Mouse (Mus musculus) midbrain, embryonic 14.5 days (tissue): ENCODE results near the gene Neil1. TPM values are rescaled to one million over a fixed set of nuclear protein-coding genes. Genes with fewer than 3 reads are reported as not detected.

Source experiments
- ATAC-seq: fragments of 200-750 bp; cut with Nextera tagmentation; 2 replicates; pipeline ENCODE4 v1.8.0; 2017; ENCODE audit warnings: moderate number of reproducible peaks, moderate library complexity; ENCODE audit not compliant: low FRiP score, low TSS enrichment
- DNase-seq: peaks from one replicate; pipeline ENCODE4 v3.0.0-alpha.2; 2015
- H3K27ac ChIP-seq: fragments of 300-500 bp; sonication (generic); replicated peaks from 2 replicates; pipeline ENCODE4 v1.5.1; 2014; ENCODE audit warnings: mild to moderate bottlenecking, low read depth, low read length, moderate library complexity
- H3K27me3 ChIP-seq: fragments of 300-500 bp; sonication (generic); 2 replicates; pipeline ENCODE4 v1.6.1; 2014; ENCODE audit warnings: low read length, control low read depth, mixed read lengths; ENCODE audit not compliant: control insufficient read depth, insufficient read depth
- H3K36me3 ChIP-seq: fragments of 300-500 bp; sonication (generic); 2 replicates; pipeline ENCODE4 v1.6.1; 2014; ENCODE audit warnings: low read length, control low read depth; ENCODE audit not compliant: control insufficient read depth, insufficient read depth
- H3K4me1 ChIP-seq: fragments of 300-500 bp; sonication (generic); 2 replicates; pipeline ENCODE4 v1.6.1; 2014; ENCODE audit warnings: mild to moderate bottlenecking, antibody characterized with exemption, low read length, control low read depth; ENCODE audit not compliant: control insufficient read depth, insufficient read depth
- H3K4me2 ChIP-seq: fragments of 300-500 bp; sonication (generic); 2 replicates; pipeline ENCODE4 v1.6.1; 2014; ENCODE audit warnings: mild to moderate bottlenecking, low read length, moderate library complexity
- H3K4me3 ChIP-seq: fragments of 300-500 bp; sonication (generic); replicated peaks from 2 replicates; pipeline ENCODE4 v1.5.1; 2014; ENCODE audit warnings: low read depth, low read length
- H3K9ac ChIP-seq: fragments of 300-500 bp; sonication (generic); replicated peaks from 2 replicates; pipeline ENCODE4 v1.6.1; 2014; ENCODE audit warnings: mild to moderate bottlenecking, low read length, moderate library complexity
- H3K9me3 ChIP-seq: fragments of 300-500 bp; sonication (generic); 2 replicates; pipeline ENCODE4 v1.6.1; 2016; ENCODE audit warnings: low read length, control low read depth, mixed read lengths; ENCODE audit not compliant: control insufficient read depth
- WGBS: fragments of 180-500 bp; shearing (Covaris S2); extraction: QIAGEN DNeasy Blood & Tissue Kit; methylation state at CpG from one replicate; pipeline ENCODE4 v1.1.7; 2014; 5-methylcytosine and 5-hydroxymethylcytosine counted together
- polyA plus RNA-seq: library from polyadenylated mRNA; unstranded; fragments of >200 nt; fragmentation: Nextera tagmentation; extraction: Ambion mirVana; gene quantifications from 2 replicates; pipeline ENCODE4 v1.2.1, GENCODE M21; 2014

The Neil1 gene
- polyA plus RNA-seq, 1 experiment from 2014 or later = 7.2 TPM

GRCm38 (mm10) chr9:57130577-57131433, 17.3 kb downstream of the Neil1 start, which contains the start of gene Man2c1:
Gene Man2c1, plus strand, starts transcription at chr9:57130690.
- H3K4me2 ChIP-seq = peak within 1 kb of the TSS; percentile 92
- peak; percentile 97 for DNase-seq
- peak within 1 kb of the TSS; percentile 84 for H3K4me3 ChIP-seq
- peak; percentile 90 for ATAC-seq
- H3K4me1 ChIP-seq = peaks cover 12% of the 10 kb centered on the region
- under 1% methylated on average over 58 of the region's 58 CpGs for WGBS
- peak within 1 kb of the TSS; percentile 92 for H3K27ac ChIP-seq
- H3K9ac ChIP-seq = peak within 1 kb of the TSS; percentile 74
- no peaks in the 10 kb centered on the region for H3K27me3 ChIP-seq
- peaks cover 48% of the 10 kb centered on the region for H3K36me3 ChIP-seq
- no peaks in the 10 kb centered on the region for H3K9me3 ChIP-seq

- Histone ChIP-seq H3K9me3 (no peaks in the 10 kb centered on the region), H3K4me3 (peak overlapping the region; percentile 84; the same call in 1 of the 2 replicates), H3K9ac (peak overlapping the region; percentile 74; the same call in 1 of the 2 replicates), H3K27me3 (no peaks in the 10 kb centered on the region), H3K4me2 (peak overlapping the region; percentile 92), H3K27ac (no peak overlapping the region), H3K36me3 (peaks cover 50% of the 10 kb centered on the region), H3K4me1 (peaks cover 12% of the 10 kb centered on the region)
- no peak for DNase-seq
- no peak for ATAC-seq
Observed at GRCm38 (mm10) chr9:57129641-57130040, 18.5 kb downstream of the Neil1 start.

- no peak overlapping the region for H3K9ac ChIP-seq
- no peaks in the 10 kb centered on the region for H3K27me3 ChIP-seq
- no peak overlapping the region for H3K4me2 ChIP-seq
- no peak overlapping the region for H3K27ac ChIP-seq
- WGBS = 89% methylated on average over 13 of the region's 13 CpGs
- no peaks in the 10 kb centered on the region for H3K4me1 ChIP-seq
- ATAC-seq (no peak), DNase-seq (no peak)
- H3K36me3 ChIP-seq = peaks cover 90% of the 10 kb centered on the region
- no peak overlapping the region for H3K4me3 ChIP-seq
- H3K9me3 ChIP-seq = no peaks in the 10 kb centered on the region
Observed at GRCm38 (mm10) chr9:57117261-57117755, 30.8 kb downstream of the Neil1 start.

Other genes with a start within 250 kb of the Neil1 start
- 1.6 and 2.5 TPM in 2 replicates for gene Snx33, start 219.9 kb downstream of the Neil1 start, polyA plus RNA-seq
- gene Imp3, start 210.8 kb downstream of the Neil1 start, polyA plus RNA-seq = 69.6 and 84.5 TPM in 2 replicates
- gene Snupn, start 197.4 kb downstream of the Neil1 start, polyA plus RNA-seq = 22.8 and 24.1 TPM in 2 replicates
- 28.2 and 35.3 TPM in 2 replicates for gene Ptpn9, start 153.4 kb downstream of the Neil1 start, polyA plus RNA-seq
- 23.4 and 40.8 TPM in 2 replicates for gene Sin3a, start 76.3 kb downstream of the Neil1 start, polyA plus RNA-seq
- gene Man2c1, start 17.6 kb downstream of the Neil1 start, polyA plus RNA-seq = 43.0 and 52.2 TPM in 2 replicates
- 159 and 190 TPM in 2 replicates for gene Commd4, start 10.0 kb upstream of the Neil1 start, polyA plus RNA-seq
- not detected in 2 replicates for gene Trcg1, start 88.3 kb upstream of the Neil1 start, polyA plus RNA-seq
- 3.3 and 4.4 TPM in 2 replicates for gene 1700017B05Rik, start 114.3 kb upstream of the Neil1 start, polyA plus RNA-seq